Mouse (Mus musculus): ENCODE measurements around the gene Ddx31.

Gene Ddx31

DNA sequence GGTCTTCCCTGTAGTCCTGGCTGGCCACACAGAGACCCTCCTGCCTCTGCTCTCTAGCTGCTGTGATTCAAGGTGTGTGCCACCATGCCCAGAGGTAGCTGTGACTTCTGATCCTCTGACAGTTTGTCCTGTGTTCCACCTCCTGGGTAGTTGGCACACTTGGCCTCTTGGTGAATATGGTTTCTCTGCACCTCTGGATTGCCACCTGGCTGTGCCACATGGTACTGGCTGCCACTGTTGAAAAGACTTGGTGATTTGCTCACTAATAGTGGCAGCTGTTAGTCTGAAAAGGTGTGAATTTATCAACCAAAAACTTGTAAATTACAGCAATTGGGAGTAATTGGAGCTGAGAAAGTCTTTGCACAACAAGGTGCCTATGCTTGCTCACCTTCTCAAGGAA lies 23.7 kb downstream of the Ddx31 start:
- DNase-seq (ENCODE audit: low read depth): no peak

- no peak for DNase-seq (ENCODE audit: low read depth)
Measured at GRCm38 (mm10) chr2:28867495-28867894, 27.3 kb downstream of the Ddx31 start.

DNA sequence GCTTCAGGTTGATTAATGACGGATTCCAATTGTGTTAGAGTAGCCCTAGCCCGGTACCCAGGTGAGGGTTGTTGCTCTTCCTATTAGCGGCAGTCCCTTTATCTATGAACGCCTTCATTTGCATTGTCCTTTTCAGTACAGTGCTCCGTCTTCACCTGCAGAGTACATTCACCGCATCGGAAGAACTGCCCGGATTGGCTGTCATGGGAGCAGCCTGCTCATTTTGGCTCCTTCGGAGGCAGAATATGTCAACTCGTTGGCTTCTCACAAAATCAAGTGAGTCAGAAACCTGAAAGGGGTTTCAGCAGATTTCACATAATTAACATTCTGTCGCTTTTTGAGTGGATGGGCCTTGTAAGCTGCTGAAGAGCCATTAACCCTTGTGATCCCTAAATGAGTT lies 35.3 kb downstream of the Ddx31 start:
- DNase-seq (ENCODE audit: low read depth): no peak

DNA sequence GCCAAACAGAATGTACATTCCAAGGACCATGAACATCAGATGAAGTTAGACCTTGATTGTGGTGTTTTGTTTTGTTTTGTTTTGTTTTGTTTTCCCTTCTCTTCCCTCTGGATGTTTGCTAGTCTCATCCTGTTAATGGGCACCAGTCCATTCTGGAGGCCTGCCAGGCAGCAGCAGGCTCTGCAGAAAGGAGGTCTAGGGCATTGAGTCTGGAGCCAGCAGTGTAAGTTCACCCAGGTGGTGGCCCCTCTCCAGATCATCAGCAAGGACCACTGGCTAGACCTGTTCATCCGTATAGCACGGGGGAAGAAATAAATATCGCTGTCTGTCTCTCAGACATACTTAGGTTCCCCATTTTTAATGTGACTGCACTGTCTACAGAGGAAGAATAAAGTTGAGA lies 41.1 kb downstream of the Ddx31 start:
- no peak for DNase-seq (ENCODE audit: low read depth)

- no peak for DNase-seq (ENCODE audit: low read depth)
Measured at GRCm38 (mm10) chr2:28882047-28882446, 41.8 kb downstream of the Ddx31 start.

DNA sequence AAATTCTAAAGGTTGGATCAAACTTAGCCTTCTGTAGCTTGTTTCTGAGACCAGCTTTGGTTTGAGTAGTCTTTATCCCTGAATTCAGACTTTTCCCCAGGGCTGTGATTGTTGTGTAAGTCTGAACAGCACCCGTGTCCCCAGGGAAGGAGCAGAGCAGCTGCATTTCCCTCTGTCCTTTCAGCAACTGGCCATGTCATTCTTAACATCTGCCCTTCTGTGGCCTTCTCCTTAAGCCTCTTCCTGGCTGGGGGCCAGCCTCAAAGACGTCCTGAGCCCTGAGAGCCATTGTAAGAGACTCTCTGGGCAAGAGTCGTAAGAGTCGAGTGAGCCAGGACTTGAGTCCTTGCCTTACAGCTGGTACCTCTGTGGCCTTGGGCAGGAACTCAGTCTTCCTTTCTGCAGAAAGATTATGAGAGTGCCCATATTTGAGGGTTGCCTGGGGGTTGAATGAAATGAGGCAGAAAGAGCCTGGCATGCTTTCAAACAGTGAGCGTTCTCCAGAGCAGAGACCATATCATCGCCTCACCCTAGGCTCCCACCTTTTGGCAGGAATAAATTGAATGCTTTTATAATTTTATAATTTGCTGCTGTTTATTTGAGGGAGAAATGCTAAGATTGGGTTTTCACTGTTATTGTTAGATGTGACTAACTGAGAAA lies 42.8 kb downstream of the Ddx31 start:
- DNase-seq (ENCODE audit: low read depth): no peak

DNA sequence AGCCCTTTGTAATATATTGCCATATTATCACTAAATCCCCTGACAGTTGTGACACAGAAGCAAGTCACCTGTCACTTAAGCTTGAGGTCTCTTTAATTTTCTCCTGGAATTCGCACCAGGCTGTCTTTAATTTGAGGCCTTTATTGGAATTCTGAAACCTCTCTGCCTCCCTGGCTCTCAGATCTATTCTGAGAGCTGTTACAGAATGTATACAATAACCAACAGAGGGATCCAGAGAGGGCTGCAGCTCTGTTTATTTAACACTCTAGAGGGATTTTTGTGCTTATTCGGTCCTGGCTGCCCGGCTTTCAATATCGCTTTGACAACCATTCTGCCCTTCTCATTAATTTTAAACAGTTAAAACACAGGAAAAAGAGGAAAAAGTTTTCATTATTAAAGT lies 44.7 kb downstream of the Ddx31 start:
- no peak for DNase-seq (ENCODE audit: low read depth)

GRCm38 (mm10) chr2:28892796-28893195 lies 52.6 kb downstream of the Ddx31 start:
- no peak for DNase-seq (ENCODE audit: low read depth)

GRCm38 (mm10) chr2:28893526-28893925 lies 53.3 kb downstream of the Ddx31 start:
- DNase-seq (ENCODE audit: low read depth): no peak

GRCm38 (mm10) chr2:28895876-28896275 lies 55.7 kb downstream of the Ddx31 start:
- DNase-seq (ENCODE audit: low read depth): no peak

DNA sequence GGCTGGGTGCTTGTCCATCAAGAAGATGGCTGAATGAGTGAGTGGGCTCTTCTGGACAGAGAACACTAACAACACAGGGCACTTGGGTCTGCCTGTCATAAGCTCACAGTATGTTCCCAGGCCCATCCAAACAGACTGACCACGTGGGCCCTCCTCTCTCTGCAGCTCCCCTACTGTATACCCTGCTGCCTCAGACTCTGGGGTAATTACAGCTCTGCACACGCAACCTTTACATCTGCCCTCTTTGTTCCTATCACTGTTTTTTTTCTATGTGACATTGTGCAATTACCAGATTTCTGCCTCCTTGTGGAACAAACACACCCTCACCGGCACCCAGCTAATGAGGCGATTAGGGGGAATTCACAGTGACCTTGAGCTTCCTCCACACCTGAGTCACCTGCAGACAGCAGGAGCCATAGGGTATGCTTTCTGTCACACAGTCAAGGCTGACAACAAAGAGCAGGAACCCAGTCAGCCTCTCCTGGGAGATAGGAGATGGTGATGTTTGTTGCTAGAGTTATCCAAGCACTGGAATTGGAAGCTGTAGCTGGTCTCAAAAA lies 57.2 kb downstream of the Ddx31 start:
- no peak for DNase-seq (ENCODE audit: low read depth)

GRCm38 (mm10) chr2:28902291-28902690 lies 62.1 kb downstream of the Ddx31 start:
- DNase-seq (ENCODE audit: low read depth): no peak

GRCm38 (mm10) chr2:28903871-28904270 lies 63.7 kb downstream of the Ddx31 start:
- DNase-seq (ENCODE audit: low read depth): no peak

GRCm38 (mm10) chr2:28904786-28905185 lies 64.6 kb downstream of the Ddx31 start:
- no peak for DNase-seq (ENCODE audit: low read depth)

DNA sequence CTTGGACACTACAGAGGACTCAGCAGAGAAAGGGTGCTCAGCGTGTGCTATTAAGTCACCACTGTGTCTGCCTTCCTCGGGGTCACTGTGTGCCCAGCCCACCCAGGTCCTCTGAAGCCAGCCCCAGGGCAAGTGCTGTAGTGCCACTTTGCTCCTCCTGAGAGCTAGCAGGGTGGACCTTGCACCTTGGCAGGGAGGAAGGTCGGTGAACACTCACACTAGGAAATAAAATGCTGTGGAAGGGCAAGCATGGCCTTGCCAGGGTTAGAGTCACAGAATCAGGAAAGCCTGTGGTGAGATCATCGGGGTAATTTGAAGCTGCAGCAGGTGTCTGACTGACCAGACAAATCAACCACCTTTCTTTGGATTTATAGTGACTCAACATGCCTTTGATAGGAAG lies 65.4 kb downstream of the Ddx31 start:
- no peak for DNase-seq (ENCODE audit: low read depth)

DNA sequence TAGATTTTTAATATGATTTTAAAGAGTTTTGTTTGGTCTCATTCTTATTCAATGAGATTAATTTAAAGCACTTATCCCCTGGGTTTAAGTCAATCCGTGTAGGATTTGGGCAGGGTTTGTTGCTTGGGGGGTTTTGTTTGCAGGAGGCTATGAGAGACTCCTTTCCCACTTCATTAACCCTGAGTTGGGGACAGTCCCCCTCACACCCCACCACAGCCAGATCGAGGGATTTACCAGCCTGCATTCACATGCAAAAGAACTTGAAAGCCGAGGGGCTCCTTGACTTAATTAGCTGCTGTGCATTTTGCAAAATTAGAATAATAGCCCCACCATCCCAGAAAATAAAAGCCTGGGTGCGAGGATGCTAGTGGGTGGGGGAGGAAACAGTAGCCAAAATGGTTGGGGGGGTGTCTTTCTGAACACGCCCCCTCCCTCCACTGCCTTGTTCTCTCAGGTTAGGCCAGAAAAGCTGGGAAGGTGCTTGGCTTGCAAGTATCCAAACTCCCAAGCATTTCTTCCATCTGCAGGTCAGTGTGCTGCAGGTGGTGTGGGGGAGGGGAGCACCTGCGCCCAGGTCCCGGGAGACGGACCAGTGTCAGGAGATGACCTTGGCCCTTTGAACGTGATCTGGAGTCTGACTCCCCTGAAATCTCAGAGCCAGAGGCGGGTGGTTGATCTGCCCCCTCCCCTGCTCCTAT lies 67.6 kb downstream of the Ddx31 start:
- no peak for DNase-seq (ENCODE audit: low read depth)

DNA sequence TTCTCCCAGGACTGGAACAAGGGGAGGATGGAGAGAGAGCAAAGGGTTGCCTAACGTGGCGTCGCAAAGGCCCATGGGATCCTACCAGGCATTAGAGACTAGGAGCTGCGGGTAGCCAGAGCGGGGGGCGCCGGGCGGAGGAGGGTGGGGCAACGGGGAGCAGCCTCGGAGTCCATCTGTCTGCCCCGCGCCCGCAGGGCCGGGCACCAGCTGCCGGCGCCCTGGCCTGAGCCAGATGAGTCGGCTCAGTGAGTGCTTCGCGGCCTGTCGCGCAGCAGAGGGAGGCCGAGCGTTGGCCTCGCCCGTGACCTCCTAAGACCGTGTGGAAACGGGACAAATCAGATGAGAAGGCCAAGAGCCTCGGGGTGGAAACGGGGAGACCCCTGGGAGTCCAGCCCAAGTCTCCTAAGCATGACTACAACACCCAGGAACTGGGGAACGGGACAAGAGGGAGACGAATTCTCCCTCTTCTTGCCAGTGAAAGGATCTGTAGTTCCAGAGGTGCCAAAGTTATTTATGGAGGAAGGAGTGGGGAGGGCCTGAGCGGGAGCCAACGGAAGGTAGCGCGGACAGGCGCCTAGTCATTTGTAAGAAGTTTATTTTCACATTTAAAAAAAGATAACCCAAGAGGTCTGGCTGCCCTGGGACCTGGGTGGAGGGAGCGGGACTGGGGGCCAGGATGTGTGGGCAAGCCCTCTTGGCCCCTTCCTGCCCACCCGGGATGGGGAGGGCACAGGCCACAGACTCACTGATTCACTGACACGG lies 68.4 kb downstream of the Ddx31 start:
- no peak for DNase-seq (ENCODE audit: low read depth)

DNA sequence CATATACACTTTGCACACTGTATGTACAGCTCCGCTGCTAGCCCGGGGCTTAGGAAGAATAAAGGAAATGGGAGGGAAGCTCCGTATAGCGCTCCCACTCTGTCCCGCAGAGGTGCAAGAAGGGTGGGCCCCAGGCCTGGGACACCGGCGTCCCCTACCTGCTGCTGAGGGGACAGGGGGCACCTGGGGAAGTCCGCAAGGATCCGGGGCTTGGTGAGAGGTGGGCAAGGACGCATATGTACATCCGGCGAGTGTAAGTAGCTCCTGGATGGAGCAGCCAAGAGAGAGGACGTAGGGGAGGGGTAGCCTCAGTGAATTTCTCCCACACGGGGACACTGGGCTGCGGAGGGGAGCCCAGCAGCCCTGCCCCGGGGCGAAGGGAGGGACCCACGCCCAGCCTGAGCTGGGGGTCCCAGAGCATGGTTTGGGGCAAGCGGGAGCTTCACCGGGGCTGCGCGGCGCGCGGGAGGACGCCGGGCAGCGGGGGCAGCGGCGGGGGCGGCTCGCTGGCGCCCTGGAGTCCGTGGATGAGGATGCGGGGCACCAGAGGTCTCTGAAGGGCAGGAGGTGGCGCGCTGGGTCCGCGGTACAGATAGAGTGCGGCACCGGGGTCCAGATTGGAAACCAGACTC lies 69.1 kb downstream of the Ddx31 start:
- DNase-seq (ENCODE audit: low read depth): no peak

DNA sequence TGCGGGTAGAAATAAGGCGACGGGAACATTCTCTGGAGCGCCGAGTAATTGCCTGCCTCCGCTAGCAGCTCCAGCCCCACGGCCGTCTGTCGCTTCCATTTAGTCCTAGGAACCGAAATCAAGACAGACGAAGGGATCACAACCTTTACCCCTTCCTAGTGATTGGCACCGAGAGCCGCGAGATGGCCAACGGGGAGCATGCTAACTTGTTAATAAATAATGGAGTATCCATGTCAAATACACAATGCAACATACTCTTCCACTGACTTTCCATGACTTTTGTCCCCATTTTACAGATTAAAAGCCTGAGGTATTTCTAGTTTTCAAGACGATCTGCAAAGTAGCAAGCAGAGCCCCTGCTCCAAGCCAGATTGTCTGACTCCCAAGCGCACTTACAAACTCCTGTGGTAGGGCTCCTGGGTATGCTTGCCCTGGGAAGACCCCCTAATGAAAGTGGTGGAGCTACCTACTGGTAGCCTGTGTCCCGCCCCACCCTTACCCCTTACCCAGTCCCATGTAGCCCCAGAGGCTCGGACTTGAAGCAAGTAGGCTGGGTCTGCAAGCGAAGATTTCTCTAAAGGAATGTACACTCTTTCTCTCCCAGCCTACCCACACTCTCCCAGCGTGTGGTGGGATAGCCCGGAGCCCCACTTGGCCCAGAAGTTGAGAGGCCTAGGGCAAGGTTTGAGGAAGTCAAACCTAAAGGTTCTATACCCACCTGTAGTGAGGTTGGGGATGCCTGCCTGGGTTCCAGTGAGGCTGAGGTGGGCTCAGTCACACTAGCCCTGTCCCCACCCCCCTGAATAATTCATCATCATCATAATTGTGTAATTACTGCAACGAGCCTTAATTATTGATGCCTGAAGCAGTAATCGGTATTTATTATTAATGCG lies 69.9 kb downstream of the Ddx31 start:
- no peak for DNase-seq (ENCODE audit: low read depth)

DNA sequence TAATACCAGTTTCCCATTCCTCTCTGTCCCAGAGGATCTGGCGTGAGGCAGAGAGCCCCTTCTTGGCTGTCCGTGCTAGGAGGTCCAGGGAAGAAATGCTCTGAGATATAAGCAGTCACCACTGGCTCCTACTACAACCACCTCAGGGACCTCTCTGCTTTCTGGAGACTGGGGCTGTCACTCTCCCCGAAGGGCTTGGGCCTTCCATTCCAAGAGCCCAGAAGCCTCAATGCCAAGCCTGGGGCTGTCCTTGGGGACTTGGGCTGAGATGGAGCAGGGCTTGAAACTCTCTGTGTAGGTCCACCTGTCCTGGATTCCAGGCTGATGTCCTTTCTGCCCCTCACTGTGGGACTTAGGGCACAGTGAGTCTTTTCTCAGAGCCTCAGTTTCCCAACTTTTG lies 70.7 kb downstream of the Ddx31 start:
- DNase-seq (ENCODE audit: low read depth): no peak

GRCm38 (mm10) chr2:28911331-28912038 lies 71.3 kb downstream of the Ddx31 start:
- no peak for DNase-seq (ENCODE audit: low read depth)
